Mouse (Mus musculus) ovary, postnatal 36 days (tissue): Measurements from ENCODE around the gene Capzb.
A peak's percentile ranks its signal among the peaks of the same experiment; 100 is the strongest.

Source experiments
- DNase-seq: peaks from one replicate; pipeline ENCODE4 v3.0.0; 2022; ENCODE audit warnings: low spot score, mixed read lengths

Capzb gene

DNA sequence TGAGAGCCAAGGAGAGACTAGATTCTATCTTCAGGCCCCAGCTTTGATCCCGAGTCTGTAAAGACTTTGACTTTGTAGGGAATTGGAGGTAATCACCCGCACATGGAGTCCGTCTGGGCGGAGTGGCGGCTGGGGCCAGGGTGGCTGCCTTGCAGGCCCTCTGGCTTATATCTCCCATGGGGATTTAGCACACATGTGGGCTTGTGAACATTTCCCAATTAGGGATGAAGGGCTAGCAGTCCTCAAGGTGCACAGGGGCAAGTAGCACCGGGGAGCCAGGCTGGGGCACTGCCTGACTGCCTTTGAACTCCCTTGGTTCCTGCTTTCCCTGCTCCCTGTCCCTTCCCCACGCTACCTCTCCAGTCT, 73.8 kb downstream of the Capzb start:
- no peak for DNase-seq

DNA sequence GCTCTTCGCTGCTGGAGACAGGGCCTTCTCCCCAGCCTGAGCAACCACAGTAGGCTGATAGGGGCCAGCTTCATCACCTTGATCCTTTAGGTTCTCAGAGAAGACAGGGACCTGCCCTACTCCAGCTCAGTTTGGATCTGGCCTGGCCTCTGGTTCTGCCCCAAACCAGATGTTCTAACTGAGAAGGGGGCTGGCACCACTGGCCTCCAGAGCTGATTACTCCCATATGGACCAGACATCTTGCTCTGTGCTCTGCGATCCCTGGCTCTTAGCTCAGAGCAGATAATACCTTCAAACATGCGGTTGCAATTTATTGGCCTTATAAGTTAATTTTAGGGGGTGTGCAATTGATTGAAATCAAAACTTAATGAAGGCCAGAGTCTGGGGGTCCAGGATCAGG, 74.6 kb downstream of the Capzb start:
- DNase-seq = no peak

DNA sequence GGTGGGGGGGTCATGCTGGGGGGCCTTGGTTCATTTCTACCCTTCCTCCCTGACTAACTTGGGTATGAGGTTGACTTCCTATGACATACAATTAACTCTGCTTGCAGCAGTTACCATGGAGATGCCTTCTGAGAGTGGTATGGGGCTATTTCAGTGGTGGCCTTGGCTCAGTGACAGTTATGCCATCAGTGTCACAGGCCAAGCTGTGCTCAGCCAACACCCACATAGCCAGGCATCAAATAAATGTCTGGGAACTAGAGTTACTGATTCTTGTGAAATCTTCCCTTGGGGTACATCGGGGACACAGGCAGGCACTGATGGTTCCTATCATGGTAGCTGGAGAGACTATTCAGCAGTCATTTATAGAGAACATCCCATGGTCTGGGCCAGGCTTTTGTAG, 75.5 kb downstream of the Capzb start:
- no peak for DNase-seq

DNA sequence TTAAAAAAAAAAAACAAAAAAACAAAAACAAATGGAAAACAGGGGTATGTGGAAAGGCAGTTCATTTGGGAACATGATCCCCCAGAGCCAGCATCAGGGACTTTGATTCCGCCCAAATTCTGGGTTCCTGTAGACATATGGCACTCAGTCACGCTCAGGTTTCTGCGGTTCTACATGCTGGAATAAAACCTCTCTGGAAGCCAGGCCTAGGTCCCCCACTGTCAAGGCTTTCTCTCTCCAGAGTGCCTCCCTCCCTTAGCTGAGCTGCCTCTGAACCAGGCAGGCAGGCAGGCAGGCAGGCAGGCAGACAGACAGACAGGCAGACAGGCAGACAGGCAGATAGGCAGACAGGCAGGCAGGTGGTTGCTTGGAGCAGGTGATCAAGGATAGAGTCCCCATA, 77.5 kb downstream of the Capzb start:
- no peak for DNase-seq

DNA sequence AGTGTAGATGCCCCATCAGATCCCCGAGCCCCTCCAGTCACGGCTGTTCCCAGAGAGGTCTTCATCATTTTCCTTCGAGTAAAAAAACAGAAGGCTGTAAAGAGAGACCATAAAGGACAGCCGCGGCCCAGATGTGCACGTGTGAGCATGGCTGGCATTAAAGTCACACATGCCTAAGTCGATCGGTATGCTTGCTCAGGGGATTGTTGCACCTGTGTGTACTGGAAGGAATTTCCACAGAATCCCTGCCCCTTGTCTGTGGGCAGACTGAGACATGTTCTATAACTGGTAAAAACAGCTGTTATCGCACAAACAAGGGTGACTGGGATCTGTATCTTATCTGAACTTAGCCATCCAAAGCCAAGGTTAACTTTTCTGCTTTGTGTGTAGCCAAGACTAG, 78.9 kb downstream of the Capzb start:
- no peak for DNase-seq

DNA sequence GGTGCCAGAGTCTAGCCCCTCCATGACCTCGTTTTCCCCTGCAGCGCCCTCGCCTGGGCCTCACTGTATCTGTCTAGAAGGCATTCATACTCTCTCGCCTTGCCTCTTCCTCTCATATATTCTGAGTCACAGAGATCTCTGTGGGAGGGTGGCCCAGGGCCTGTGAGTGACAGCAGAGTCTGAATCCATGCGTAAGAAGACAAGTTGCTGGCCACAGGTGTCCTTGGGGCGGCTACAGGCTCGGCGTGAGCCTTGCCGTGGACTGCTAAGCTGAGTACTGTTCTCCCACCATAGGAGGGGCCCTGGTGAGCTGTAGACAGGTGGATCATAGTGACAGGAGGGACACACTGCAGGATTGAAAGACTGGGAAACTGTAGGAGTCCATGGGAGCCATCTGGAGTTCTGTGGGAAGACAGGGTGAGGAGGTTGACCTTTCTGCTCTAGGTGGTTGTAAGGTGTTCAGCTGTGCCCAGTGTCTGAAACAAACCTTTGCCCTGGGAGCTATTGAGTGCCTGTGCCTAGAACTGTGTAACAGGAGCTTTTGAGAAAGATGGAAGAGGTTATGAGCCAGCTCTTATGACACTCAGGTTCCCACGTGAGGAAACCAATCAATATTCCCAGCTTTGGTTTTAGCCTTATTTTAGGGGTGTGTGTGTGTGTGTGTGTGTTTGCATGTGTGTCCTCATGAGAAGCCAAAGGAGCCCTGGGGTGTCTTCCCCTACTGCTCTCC, 80.4 kb downstream of the Capzb start:
- no peak for DNase-seq

DNA sequence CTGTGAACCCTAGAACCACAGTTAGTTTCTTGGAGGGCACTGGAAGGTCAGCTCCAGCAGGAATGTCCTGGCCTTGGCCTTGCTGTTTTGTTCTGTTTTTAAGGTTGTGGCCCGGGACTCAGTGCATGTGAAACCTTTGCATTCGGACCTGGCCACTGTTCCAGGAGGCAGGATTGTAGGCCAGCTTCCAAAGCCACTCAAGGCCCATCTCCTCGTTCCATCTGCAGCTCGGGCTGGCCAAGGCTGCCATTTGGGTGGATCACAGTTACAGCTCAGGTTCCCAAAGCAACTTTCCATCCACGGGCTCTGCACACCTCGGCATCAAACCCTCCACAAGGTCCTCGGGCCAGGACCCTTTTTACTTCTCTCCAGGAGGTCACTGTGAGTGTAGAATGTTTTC, 81.9 kb downstream of the Capzb start:
- DNase-seq = no peak

DNA sequence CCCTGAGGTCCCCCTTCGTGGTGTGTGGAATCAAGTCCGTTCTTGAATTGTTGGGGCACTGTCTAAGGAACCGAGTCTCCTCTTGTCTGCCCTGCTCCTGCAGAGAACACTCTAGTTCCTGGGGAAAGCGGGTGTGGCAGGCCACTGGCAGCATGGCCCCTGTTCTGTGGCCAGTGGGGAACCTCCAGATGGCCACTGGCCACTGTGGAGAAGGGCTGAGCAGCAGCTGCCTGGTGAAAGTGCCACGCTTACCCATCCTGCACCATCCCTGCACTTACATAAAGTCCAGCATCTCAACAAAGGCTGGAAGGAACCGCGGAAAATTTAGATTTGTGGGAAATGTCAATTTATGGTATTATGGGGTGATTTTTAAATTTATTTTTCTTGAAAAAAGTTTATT, 83.7 kb downstream of the Capzb start:
- no peak for DNase-seq

DNA sequence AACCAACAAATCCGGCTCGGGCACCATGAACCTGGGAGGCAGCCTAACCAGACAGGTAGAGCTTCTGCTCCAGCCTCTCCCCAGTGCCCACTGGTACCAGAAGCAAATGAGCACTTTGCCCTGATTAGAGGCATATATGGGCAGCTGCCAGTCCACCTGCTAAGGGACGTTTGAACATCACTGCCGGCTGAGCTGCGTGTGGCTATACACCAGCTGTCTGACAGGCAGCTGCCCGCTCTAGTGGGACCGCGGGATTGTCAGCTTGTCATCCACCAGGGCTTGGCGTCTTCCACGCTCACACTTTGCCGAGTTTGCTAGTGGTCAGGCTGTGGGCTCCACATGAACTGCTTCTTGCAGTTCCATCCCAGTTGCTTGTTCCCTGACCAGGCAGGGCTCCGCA, 87.8 kb downstream of the Capzb start:
- no peak for DNase-seq

DNA sequence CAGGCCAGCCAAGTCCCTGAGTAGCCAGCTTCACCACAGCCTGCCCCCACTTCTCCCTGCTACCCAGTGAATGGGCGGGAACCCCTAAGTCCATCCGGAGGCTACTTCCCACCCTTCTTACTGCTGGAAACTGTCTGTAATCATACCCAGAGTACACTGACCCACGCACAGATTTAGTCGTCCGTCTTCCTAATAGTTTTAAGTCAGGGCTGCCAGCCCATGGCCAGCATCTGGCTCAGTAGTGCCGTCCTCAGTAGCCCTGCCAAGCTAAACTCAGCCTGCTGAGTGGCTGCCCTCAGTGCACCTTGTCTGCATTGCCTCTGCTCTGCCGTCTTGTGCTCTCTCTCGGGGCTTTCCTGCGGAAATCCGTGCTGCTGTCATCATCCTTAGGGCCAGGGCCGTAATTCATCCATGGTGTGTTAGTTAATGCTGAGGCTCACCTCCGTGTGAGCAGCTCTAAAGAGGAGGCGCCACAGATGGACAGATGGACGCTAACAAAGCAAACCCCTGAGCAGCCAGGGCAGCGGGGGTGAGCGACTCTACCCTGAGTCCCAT, 89.2 kb downstream of the Capzb start:
- no peak for DNase-seq

DNA sequence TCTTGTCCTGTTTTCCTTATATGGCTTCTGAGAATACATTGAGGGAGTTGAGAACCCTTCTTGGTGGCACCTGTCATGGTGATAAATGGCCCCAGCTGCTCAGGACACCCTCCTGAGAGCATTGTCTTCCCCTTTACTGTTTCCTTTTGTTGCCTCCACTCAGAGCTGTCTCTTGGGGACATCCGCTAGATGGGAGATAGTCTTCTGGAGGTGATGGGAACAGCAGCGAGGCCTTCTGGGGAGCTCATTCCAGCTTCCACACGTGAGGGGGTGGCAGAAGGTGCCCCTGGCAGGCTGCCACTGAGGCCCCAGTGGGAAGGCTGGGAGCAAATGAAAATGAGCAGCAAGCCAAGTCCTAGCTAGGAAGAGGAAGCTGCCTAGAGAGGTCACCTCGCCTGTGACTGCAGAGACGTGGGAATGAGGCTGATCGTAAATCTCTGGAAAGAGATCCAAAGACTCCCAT, 90.3 kb downstream of the Capzb start:
- DNase-seq = no peak

DNA sequence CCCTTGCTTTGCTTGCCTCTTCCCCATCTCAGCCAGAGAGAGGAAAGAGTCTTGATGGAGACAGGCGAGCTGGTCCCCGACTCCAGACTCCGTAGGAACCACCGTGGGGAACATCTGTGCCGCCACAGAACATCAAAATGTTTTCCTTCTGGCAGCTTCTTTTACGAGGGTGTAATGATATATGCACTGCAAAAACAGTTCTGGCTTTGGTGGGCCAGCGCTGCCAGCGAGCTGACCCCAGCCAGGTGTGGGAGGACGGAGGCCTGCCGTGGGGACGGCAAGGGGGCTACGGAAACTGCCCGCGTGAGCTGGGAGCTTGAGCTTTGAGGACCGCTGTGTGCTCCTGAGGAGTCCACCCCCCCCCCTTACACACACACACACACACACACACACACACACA, 92.2 kb downstream of the Capzb start:
- no peak for DNase-seq

DNA sequence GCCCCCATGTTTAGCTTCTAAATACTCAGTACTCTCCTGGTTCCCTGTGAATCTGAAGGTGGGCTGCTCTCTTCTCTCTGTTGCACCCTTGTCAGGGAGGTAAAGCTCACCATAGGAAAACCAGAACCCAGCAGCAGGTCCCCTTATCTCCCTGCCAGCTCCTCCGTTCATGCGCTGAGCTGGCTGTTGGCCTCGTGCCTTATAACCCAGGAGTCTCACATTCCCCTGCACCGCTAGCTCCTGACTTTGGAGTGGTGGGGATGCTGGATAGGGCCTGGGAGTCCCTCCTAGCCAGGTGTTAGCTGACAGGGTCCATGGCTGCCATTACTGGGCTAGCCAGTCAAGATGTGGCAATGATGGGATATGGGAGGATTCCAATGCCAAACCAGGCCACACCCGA, 93.5 kb downstream of the Capzb start:
- no peak for DNase-seq

DNA sequence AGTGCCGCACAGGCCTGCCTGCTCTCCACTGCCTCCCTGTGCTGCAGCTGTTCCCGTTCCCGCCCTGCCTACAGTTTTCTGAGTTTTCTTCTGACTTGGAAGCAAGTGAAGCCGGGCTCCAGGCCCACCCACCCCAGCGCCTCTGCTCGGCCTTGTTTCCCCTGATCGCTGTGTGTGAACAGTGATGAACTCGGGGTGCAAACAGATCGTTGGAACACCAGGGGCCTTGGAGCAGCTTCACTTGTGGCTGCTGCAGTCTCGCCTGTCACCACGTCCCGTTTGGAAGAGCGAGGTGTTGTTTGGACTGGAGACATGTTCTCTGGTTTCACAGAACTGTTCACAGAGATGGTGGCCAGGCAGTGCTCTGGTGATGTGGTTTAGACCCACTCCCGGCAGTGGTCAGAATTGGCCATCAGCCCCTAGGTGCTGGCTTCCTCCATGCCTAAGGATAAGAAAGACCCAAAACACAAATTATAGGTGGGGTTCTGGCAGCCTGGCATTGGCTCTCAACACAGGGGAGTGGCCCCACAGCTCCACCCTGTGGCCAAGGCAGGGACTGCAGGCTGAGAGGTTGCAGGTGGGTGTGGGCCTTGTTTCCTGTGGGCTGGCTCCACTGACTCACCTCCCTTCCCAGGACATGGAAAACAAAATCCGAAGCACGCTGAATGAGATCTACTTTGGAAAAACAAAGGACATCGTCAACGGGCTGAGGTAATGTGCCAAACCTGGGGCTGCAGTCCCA, 94.6 kb downstream of the Capzb start:
- peak; percentile 81 for DNase-seq

DNA sequence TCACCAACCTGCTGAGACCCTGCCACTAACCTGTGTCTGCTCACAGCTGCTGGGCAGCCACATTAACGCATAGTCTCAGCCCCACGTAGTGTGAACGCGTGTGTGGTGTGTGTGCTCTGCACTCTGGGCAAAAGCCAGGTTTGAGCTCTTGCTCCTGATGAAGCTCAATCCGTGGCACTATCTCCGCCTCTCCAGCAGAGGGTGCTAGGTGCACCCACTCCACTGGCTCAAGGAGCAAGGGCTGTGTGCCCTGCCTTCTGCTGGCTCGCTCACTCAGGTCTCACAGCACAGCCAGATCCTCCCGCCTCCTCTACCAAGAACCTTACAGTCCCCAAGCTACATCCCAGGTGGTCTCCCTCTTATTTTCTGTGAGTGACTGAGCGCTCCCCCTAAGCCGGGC, 96.3 kb downstream of the Capzb start:
- DNase-seq = peak; percentile 64

DNA sequence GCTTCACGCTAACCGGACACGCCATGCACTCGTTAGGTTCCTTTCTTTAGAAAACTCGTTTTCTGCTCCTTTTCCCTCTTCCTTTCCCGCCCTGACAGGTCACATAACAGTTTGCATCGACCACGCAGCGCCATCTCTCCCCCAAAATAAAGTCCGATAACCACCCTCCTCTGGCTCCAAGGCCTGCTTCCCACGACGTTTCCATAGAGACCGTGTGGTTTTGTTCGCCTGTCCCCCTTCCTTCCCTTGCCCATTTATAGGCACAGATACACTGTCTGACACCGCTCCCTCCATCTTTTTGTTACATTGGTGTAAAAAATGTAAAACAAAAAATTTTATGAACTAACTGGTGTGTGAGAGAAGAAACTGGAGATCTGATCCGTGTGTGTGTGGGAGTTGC, 98.4 kb downstream of the Capzb start:
- DNase-seq = no peak

DNA sequence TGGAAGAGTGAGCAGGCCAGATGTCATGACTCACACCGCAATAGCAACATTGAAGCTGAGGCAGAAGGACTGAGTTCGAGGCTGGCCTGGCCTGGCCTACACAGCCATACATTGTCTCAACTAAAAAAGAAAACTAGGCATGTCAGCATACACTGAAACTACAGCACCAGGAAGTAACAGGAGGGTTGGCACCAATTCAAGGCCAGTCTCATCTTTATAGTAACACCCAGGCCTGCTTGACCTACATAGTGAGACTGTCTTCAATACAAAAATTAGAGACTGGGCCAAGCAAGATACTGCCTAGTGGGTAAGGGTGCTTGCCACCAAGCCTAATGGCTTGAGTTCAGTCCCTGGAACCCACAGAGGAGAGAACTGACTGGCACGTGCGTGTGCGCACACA, 99.3 kb downstream of the Capzb start:
- no peak for DNase-seq

DNA sequence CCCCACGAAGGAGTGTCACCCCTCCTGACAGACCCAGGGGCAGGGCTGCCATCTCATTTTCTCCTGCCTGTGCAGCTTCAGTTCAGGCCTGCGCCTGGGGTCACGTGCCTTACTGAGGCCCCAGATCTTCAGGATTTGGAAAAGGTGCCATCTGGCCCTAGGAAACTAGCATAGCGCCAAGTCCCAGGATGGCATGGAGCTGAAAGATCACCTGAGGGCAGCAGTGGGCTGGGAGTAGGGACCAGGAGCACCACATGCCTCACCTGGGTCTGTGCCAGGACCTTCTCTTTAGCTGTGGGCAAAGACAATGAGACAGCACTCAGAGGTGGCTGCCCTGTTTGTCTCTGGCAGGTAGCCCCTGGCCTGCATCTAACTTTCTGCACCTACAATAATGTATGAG, 104.9 kb downstream of the Capzb start:
- peak; percentile 44 for DNase-seq

DNA sequence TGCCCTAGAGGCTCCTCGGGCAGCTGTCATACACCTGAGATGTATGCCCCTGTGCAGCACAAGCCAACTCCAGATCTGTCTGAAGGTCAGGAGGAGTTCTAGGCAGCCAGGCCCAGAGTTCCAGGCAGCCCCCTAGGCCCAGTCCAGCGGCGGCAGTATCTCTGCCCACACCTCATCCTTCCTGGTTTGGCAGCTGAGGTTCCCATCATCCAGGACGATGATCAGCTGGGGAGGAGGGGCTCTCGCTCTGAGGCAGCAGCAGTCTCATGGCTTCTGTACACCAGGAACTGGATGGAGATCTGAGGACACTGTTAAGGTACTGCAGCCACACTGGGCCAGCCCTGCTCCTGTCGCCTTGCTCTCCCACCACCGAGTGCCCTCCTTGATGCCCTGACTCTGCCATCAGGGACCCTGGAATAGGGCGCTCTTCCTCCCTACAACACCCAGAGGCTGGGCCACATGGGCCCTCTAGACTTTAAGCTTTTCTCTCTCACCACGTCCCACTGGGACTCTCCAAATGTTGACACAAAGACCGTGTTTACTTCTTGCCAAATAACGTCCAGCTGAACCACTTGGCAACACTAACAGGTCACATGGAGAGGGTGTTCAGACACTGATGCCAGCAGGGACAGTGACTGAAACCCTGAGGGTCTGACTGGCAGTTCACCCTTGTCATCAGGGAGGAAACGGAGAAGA, 106.1 kb downstream of the Capzb start:
- no peak for DNase-seq

DNA sequence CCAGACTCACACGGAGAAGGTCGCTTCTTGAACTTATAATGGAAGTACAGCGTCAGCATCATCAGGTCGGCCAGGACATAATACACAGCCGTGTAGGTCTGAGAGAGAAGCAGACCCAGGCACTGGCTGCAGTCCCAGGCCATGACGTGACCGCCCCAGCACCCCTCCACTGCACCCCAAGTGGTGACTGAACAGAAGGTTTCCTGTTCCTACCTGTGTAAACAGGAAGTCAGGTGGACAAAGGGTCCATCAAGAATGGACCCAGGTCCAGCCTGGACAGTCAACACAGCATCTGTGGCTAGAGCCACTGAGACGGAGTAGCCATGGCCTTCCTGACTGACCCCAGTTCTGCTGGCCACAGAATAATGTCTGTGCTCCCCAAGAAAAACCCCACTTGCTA, 109.1 kb downstream of the Capzb start:
- DNase-seq = no peak

DNA sequence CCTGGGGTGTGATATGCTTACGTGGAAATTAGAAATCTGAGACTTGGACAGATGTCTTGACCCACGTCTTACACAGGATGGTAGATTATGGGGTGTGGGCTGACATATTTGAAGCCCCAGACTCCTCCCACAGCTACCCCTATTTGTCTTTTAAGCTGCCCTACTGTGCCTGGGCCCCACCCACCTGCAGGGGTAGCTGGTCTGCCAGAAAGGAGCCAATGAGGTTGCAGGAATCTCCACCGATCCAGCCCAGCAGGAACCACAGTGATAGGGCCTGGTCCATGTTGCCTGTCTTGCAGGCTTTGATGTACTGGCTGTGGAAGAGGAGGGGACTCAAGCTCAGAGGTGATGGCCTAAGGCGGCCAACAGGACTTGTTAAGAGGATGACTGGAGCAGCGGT, 109.5 kb downstream of the Capzb start:
- no peak for DNase-seq

DNA sequence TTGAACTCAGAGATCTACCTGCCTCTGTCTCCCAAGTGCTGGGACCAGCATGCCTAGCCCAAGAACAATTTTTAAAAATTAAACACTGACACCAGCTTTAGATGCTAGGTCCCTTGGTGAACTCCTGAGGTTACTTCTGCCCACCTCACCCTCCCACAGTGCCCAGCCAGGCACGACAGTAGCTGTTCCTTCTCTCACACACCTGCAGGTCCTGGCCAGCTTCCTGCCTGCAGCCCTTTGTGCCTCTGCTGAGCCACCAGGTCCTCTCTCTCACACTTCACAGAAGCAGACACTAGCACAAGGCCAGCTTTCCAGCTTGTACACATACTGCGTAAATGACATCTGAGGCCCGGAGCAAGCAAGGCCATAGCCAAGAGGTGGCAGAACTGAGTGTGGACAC, 112.8 kb downstream of the Capzb start:
- DNase-seq = no peak

DNA sequence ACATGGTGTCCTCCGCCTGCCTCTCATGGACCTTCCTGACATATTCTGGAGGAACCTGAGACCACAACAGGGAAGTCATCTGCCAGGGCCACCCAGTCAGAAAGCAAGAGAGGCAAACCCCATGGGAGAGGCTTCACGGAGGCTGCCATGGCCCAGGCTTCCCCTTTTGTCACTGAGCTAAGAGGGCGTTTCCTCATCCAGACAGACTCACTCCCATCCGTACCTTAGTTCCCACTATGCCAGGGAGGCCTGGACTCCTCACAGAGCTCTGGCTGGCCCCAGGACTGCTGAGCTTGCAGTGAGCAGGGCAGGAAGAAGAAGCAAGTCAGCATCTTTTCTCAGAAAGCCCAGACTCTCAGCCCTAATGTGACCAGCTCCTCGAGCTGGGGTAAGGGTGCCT, 115.2 kb downstream of the Capzb start:
- no peak for DNase-seq
